Mouse (Mus musculus): ENCODE results near the gene Mrc2.

The Mrc2 gene

DNA sequence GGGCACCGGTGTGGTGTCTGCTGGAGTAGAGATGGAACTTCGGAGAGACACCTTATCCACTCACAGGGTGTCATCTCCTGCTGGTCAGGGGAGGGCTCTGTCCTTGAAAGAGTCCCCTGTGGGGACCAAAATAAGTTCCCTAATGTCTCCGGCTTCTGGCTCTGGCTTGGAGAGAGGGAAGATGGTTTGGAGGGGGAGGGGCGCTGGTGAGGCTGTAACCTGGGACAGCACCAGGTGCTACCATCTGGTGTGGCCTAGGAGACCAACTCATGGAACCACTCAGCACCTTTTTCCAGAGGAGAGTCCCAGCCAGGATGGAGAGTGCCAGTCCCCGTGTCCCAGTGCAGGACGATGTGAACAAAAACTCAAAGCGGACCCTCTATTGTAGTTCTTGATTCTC lies 58.2 kb downstream of the Mrc2 start:
- DNase-seq (ENCODE audit: low spot score), result no peak

DNA sequence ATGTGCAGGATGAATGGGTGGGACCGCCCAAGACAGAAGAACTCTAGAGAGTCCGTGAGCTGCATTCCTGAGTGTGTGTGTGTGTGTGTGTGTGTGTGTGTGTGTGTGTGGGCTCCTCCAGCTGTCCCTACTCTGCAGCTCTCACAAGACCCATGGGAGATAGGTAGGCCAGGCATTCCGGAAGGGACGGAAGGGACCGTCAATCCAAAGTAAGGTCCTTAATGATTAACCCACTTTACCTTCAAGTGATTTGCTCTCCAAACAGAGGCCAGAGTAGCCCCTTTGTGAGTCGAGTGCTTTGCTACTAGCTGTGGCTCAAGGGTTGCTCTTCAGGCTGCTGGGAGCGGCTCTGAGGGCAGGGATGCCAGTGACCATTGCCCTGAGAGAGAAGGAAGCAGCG lies 59.7 kb downstream of the Mrc2 start:
- no peak for DNase-seq (ENCODE audit: low spot score)

DNA sequence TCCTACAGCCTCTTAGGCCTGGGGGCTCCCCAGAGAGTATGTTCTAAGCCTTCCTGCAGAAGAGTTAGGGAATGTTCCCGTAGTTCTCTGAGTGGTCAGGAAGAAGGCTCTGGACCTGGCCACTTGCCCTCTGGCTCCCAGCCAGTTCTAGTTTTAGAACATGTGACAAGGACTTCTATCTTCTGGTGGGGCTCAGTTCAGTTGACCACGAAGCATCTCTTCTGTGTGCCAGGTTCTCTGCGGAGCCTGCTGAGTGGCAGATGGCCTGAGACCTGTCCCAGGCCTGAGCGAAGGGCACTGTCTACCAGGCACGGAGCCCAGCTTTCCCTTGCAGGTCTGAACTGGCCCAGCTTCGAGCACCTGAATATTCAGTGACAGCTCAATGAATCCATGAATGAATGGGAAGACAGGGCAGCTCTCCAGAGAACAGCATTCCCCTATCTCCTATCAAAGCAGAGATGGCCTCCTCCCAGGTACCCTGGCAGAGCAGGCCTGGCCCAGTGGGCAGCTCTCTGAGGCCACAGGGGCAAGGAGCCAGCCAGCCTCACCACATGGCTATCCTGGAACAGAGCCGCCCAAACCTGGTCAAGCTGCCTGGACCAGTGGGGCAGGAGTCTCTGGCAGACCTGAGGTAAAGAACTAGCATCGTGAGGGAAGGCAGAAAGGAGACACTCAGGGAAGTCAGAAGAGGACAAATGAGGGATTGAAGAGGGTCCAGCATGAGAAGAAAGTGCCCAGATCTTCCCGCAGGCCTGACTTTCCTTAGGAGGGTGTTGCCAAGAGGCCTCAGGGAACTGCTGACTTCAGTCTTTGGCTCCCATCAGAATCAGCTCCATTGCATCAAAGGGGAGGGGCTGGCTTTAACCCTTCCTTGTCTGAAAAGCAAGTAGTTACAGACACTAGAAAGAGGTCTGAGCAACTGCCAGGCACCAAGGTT lies 60.8 kb downstream of the Mrc2 start:
- DNase-seq (ENCODE audit: low spot score), result peak; percentile 81

DNA sequence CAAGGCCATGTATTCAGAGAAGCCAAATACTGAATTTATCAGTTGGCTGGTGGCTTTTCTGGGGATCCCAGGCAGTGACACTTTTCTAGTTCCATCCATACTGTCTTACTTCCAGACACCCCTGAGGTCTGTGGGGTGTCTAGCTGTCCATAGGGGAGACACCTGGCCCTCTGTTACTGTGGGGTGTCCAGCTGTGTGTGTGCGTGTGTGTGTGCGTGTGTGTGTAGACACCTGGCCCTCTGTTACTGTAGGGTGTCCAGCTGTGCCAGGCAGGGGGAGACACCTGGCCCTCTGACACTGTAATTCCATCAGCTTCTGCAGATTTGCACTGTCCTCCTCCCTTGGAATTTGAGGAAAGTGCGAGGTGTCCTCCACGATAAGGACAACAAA lies 61.4 kb downstream of the Mrc2 start:
- no peak for DNase-seq (ENCODE audit: low spot score)

DNA sequence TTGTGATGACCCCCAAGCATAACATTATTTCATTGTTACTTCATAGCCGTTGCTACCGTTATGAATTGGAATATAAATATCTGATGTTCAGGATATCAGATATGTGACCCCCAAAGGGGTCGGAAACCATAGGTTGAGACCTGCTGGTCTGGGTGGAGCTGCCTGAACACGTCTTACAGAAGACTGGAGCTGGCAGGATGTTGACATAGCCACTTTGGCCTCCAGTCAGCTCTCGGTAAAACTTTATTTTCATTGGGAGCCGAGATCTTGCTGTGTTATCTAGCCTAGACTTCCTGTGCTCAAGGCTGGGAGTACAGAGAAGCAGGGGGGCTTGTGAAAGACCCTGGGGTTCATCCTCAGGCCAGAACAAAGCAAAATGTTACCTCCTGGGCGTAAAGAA lies 63.9 kb downstream of the Mrc2 start:
- DNase-seq (ENCODE audit: low spot score), result no peak

DNA sequence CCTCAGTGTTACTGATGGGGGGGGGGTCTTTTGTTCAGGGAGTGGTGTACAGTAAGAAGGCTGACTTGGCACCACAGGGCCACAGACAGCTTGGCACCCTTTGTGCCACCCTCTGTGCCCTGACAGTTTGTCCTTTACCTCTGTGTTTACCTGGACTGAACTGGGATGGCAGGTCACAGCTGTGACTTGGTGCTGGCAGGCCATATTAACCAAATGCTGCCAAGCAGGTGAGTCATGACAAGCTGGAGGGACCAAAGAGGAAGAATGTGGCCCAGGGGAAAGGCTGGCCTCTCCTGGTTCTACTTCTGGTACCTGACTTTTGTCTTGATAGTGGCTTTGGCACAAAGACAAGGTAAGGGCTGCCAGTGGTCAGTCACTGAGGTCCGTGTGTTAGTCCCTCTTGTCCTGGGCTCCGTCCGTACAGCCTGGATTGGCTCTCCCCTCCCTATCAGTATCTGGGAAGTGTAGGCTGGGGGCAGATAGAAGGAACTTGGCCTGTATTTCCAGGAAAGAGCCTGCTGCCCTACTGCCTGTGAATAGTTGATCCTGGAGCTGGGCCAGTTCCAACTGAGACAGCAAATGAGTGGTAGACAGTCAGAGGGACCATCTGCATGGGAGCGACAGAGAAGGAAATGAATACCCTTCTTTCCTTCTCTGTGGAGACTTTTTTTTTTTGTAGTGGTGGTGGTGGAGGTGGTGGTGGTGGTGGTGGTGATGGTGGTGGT lies 69.8 kb downstream of the Mrc2 start:
- DNase-seq (ENCODE audit: low spot score), result no peak

DNA sequence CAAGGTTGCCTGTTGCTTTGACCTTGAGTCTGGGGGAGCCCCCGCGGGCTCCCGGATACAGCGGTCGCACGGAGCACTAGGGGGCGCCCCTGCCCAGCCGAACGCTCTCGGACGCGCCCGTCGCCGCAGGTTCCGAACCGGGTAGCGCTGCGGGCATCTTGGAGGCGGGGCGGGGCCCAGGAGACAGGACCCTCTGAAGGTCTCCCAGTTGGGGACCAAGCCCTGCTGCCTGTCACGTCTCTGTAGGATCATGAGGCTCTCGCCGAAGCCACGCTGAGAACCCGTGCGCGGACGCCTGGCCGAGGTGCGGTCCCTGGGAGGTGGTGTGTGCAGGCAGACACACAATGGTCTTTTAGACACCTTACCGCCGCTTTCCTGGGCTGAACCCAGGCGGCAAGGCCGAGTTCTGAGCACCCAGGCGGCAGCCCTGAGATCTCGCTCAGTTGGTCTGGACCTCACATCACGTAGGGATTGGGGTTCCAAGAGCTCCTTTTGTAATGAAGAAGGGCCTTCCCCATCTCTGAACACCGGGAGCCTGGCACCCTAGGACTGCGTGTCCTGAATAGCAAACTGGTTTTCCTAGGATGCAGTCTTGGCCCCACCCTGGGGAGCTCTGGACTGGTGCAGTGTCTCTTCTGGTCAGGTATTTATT lies 70.6 kb downstream of the Mrc2 start:
- DNase-seq (ENCODE audit: low spot score), result peak; percentile 54

DNA sequence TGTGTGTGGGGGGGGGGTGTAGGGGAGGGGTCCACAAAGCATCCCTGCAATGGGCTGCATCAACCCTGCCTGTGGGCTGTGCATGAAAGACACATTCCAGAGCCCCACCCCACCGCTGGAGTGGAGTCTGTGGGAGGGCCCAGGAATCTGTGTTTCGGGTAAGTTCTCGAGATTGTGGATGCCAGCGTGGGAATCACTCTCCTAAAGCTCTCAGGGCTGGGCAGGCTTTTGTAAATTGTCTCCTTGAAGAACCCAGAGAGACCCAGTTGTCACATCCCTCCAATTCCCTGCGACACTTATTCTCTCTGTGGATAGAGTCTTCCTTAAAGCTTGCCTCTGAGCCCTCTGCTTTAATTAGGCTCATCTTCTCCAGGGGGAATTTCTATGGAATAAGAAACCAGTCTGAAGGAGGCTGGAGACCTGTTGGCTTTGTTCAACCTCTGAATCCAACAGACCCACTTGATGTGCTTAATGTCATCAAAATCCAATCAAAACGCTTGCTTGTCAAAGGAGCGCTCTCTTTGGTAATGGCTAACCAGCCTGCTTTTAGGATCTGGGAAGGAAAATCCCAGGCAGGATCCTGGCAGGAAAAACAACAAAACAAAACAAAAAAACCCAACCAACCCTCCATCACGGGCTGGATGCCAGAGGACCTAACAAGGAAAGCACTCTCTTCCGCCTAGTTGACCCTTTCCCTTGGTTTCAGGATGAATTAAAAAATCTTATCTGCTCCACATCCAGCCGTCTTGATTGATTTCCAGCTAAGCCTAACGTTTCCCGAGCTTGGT lies 71.3 kb downstream of the Mrc2 start:
- no peak for DNase-seq (ENCODE audit: low spot score)

DNA sequence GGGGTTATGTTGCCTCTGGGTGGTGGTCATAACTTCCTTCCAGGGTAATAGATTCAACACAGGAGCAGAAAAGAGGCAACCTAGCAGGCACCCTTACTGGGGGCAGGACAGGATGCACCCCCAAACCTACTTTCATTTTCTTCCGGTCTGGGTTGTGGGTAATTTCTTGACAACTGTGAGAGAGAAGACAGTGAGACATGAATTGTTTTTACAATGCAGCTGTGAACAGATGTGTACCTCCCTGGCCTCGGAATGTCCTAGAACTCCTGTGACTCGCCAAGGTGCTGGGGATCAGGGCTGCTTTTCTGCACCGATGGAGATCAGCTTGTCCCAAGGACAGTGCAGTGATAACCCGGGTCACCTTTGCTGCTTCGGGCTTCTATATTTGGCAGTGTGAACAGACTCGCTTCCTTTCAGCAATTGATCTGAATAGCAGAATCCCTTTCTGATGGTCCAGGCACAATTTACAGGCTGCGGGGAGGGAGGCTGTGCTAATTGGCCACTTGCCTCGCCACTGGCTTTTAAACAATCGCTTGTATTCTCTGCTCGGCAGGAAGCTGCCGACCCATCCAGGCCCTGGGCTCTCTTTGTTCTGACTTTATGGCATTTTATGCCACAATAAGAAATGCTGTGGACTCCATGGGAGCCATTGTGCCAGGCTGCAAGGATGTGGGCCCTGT lies 72.1 kb downstream of the Mrc2 start:
- no peak for DNase-seq (ENCODE audit: low spot score)

DNA sequence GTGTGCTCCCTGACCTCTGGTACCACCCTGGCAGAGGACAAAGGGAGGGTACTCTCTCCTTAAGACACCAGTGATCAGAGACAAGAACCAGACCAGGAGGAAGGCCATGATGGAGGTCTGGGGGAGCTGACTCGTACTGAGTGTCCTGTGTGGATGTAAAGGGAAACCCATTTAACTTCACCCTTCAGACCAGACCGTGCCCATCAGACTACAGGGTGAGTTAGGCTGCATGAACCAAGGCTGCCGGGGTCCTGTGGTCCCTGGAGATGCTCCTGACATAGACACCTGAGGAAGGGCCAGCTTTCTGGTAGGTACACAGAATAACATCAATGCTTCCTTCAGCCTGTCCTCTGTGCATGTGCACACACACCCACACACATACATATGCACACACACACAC lies 73.2 kb downstream of the Mrc2 start:
- no peak for DNase-seq (ENCODE audit: low spot score)

DNA sequence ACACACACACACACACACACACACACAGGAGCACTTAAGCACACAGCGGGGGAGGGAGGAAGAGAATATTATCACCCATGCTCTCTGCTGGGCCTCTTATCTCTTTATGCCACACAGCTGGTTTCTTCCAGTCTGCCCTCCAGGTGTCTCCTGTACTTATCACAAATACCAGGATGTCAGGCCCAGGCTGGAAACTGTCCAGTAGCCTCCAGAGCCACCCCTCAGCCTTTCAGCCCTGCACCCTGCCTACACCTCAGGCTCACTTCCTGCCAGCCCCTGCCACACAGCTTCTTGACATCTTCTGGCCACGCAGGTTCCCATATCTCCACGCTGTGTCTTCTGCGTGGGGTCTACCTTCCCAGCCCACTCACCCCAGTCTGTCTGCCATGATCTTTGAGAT lies 73.6 kb downstream of the Mrc2 start:
- no peak for DNase-seq (ENCODE audit: low spot score)

DNA sequence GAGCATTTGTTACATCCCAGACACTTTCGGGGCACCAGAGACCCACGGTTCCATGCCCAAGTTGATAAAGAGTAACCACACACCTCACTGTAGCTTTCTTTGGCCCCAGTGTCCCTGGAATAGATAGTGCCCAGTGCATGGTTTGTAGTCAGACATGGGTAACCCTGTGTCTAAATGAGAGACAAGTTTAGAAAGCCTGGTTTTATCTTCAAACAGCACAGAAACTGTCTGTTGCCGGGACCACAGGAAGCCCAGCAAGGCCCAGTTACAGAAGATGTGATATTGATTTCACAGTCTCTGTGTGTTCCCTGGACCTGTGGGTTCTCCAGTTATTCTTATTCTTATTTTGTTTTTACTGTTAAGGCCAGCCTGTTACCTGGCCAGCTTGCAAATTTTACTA lies 74.7 kb downstream of the Mrc2 start:
- DNase-seq (ENCODE audit: low spot score), result no peak

DNA sequence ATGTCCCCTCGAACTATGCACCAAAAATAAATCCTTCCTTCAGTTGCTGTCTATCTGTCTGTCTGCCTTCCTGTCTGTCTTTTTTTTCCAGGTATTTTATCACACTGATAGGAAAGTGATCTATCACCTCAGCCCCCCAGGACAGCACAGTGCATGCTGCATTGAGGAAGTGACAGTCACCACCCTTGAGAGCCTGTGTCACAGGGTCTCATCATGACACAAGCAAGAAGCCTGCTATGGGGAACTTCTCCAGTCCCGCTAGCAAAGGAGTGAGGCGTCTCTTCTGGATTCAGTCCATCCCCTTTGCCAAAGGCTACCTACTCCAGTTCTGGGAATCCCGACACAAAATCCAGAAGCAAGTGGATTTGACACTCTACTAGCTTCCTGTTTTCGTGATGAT lies 76.4 kb downstream of the Mrc2 start:
- DNase-seq (ENCODE audit: low spot score), result no peak

DNA sequence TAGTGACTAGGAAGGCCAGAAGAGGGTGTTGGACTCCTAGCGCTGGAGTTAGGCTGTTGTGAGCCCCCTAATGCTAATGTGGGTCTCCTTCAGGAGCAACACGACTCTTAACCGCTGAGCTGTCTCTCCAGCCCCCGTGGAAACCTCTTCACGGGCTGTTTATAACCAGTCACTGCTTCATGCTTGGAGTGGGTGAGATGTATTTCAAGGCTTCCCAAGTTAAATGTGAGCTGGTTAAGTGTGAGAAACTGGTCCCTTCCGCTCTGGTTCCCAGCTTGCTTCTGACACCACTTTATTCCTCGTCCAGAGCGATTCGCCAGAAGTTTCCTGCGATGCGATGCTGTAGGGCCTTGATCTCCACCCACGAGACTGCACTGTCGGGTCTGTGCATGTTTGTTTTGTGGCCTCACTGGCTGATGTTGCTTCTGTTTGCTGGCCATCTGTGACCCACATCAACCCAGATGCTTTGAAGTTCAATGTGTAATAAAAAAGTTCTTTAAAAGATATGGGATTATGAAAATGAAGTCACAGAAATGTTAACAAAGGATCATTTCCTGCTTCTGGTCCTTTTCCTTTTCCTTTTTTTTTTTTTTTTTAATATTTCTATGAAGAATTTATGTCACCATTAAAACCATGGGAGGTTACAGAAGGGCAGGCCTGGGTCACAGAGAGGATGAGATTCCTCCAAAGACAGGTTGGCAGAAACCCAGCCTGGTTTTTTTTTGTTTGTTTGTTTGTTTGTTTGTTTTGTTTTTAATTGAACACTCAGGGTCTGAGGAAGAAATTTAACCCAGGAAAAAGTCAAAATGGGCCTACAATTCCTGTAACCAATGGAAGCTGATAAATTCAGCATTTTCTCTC lies 77.3 kb downstream of the Mrc2 start:
- DNase-seq (ENCODE audit: low spot score), result no peak

DNA sequence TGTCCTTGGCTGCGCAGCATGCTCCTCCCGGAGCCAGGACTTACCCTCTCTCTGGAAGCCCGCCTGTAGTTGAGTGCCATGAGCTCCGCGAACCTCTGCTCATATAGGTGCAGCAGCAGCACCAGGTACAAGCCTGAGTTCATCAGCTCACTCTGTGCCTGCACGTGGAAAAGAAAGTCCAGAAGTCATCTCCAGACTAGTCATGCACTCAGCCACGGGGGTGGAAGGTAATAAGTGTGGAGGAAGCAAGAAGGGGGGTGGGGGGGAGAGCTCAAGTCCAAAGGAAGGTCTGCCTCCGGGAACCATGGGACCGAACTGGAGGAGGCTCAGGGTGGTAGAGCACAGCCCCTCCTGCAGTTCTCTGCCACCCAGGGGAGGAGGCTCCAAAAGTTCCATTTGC lies 79.4 kb downstream of the Mrc2 start:
- no peak for DNase-seq (ENCODE audit: low spot score)

DNA sequence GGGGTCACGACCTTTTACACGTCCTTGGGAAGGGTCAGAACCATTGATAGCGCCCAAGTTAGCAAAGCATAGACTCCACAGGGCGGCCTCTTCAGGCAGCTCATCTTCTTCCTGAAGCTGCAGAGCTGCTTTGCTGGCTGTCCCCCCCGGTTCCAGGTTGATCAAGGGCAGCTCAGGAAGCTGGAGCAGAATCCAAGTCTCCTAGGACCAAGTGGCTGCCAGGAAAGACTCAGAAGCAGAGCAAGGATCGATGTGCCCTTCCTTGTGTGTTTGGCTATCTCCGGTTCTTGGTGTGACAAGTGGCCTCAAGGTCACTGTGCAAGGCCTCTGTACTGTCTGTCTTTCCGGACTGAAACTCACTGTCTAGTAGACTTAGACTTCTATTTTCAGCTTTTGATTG lies 81.4 kb downstream of the Mrc2 start:
- no peak for DNase-seq (ENCODE audit: low spot score)

DNA sequence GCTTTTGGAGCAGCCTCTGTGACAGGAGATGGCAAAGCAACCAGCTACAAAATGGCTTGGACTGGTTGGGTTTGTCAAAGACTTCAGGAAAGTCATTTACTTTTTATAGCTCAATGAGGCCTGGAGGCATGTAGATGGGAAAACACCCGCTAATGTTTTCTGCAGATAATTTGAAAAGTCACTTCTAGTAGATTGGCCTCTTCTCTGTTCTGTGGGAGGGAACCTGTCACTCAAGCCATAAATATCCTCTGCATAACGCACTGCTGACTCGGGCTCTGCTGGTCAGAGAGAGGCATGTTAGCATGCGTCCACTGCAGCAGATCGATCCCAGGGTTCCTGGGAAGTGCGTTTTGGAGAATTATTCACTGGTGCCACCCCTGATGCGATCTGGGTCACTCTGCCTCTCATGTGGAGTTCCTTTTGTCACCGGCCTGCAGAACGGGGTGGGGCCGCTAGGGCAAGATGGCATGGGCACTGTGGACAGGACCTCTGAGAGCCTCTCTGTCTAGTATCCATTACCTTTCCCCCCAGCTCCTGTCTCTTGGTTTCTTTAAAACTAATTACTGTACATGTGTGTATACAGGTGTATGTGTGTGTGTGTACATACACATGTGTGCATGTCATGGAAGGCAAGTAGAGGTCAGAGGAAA lies 82.2 kb downstream of the Mrc2 start:
- DNase-seq (ENCODE audit: low spot score), result no peak

DNA sequence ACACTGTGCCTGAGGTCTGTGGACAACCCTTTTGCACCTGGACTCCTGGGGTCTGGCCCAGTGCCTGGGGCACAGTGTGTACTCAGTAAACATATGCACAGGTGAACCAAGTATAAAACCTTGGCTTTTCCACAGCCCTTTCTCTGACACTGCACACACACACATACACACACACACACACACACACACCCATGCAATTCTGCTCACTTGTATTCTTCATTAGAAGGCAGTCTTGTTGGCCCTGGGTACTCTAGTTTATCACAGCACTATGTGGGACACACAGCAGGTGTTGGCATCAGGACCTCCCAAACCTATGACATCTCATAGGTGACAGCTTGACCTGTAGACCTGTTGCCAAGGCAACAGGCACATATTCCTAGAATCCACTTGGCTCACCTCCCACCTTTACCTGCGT lies 83.4 kb downstream of the Mrc2 start:
- no peak for DNase-seq (ENCODE audit: low spot score)

DNA sequence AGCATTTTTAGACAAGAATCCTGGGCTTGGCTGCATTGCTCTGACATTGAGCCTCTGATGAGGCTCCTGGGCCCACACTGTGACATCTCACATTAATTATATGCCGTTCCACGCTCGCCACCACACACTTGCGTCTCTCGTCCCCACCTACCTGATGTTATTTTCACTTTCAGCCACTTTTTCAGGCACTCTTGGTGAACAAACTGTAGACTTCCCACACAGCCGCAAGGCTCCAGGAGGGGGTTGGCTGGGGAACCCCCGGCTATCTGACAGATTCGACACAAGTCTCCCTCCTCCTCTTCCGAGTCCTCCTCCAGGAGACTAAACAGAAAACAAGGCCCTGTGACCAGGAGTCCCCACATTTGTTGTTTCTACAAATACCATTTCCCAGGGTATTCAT lies 92.8 kb downstream of the Mrc2 start:
- DNase-seq (ENCODE audit: low spot score), result no peak

DNA sequence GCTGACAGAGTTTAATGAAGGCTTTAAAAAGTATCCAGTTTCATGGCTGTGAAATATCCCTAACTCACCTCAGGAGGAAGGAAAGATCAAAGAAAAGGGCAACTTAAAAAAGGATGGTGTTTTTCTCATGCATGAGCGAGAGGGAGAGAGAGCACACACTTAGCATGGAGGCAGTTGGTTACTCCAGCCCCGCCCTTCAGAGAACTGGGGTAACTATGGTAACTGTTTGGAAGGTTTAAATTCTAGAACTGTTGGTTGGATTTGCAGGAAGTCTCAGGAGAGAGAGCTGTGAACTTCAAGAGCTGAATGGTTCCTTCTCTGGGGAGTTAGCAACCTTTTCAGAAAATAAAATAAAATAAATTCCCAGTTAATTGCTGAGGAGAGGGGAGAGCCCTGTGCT lies 96.2 kb downstream of the Mrc2 start:
- DNase-seq (ENCODE audit: low spot score), result no peak
